Mouse (Mus musculus) lung, embryonic 14.5 days (tissue): ENCODE results near the gene 9230104L09Rik. TPM values are rescaled to one million over a fixed set of nuclear protein-coding genes. Genes with fewer than 3 reads are reported as not detected.
A peak's percentile ranks its signal among the peaks of the same experiment; 100 is the strongest.

Experiments
- ATAC-seq: fragments of 200-750 bp; cut with Nextera tagmentation; 2 replicates; pipeline ENCODE4 v1.8.0; 2017; ENCODE audit warnings: mild to moderate bottlenecking, moderate TSS enrichment, moderate library complexity; ENCODE audit not compliant: insufficient read depth
- DNase-seq: peaks from one replicate; pipeline ENCODE4 v3.0.0-alpha.2; 2015
- H3K27ac ChIP-seq: fragments of 300-500 bp; sonication (generic); 2 replicates; pipeline ENCODE4 v1.5.1; 2014; ENCODE audit warnings: low read depth, mild to moderate bottlenecking, moderate library complexity
- H3K27me3 ChIP-seq: fragments of 300-500 bp; sonication (generic); 2 replicates; pipeline ENCODE4 v1.6.1; 2014; ENCODE audit warnings: low read length, control low read depth; ENCODE audit not compliant: insufficient read depth
- H3K36me3 ChIP-seq: fragments of 300-500 bp; sonication (generic); 2 replicates; pipeline ENCODE4 v1.6.1; 2014; ENCODE audit warnings: control low read depth; ENCODE audit not compliant: insufficient read depth
- H3K4me1 ChIP-seq: fragments of 300-500 bp; sonication (generic); 2 replicates; pipeline ENCODE4 v1.6.1; 2014; ENCODE audit warnings: antibody characterized with exemption, control low read depth; ENCODE audit not compliant: insufficient read depth
- H3K4me2 ChIP-seq: fragments of 300-500 bp; sonication (generic); 2 replicates; pipeline ENCODE4 v1.6.1; 2014; ENCODE audit warnings: mild to moderate bottlenecking
- H3K4me3 ChIP-seq: fragments of 300-500 bp; sonication (generic); 2 replicates; pipeline ENCODE4 v1.5.1; 2014; ENCODE audit warnings: low read depth, low read length
- H3K9ac ChIP-seq: fragments of 300-500 bp; sonication (generic); 2 replicates; pipeline ENCODE4 v1.6.1; 2014
- H3K9me3 ChIP-seq: fragments of 300-500 bp; sonication (generic); 2 replicates; pipeline ENCODE4 v1.6.1; 2016; ENCODE audit warnings: low read depth, low read length, control low read depth
- CTCF ChIP-seq: IDR thresholded peaks from 2 replicates; pipeline ENCODE4 v1.5.1; 2016; ENCODE audit warnings: antibody characterized with exemption, low read depth
- WGBS: fragments of 180-500 bp; shearing (Covaris S2); extraction: QIAGEN DNeasy Blood & Tissue Kit; methylation state at CpG from one replicate; pipeline ENCODE4 v1.1.7; 2014; 5-methylcytosine and 5-hydroxymethylcytosine counted together
- polyA plus RNA-seq: library from polyadenylated mRNA; unstranded; fragments of >200 nt; fragmentation: Nextera tagmentation; extraction: Ambion mirVana; gene quantifications from 2 replicates; pipeline ENCODE4 v1.2.1, GENCODE M21; 2014

Gene 9230104L09Rik
- polyA plus RNA-seq, 1 experiment from 2014 or later: not detected

DNA sequence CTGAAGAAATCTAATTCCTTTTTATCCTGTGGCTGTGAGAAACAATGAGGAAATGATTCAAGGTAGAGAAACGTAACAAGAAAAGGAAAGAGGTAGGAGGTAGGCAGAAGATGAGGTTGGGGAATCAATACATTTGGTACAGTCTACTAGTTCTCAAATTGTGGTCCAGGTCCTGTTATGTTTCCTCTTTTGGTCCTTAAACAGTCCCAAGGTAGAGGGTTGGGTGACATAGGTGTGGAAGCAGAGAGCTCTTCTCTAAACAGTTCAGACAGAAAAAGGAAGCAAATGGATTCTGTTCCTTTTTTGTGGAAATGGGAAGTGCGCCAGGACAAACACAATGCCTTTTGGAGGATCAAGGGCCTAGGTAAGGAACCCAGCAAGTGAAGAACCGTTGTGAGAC is 24.0 kb upstream of the 9230104L09Rik start:
- H3K27ac ChIP-seq: no peak overlapping the region
- no peak for TF ChIP-seq CTCF
- H3K4me3 ChIP-seq: no peak overlapping the region
- ATAC-seq (no peak), DNase-seq (no peak)
- 69% methylated on average over 3 of the region's 3 CpGs for WGBS
- H3K9ac ChIP-seq: no peak overlapping the region
- H3K9me3 ChIP-seq: no peaks in the 10 kb centered on the region
- no peak overlapping the region for H3K4me2 ChIP-seq
- no peaks in the 10 kb centered on the region for H3K4me1 ChIP-seq
- H3K27me3 ChIP-seq: no peaks in the 10 kb centered on the region
- H3K36me3 ChIP-seq: no peaks in the 10 kb centered on the region

DNA sequence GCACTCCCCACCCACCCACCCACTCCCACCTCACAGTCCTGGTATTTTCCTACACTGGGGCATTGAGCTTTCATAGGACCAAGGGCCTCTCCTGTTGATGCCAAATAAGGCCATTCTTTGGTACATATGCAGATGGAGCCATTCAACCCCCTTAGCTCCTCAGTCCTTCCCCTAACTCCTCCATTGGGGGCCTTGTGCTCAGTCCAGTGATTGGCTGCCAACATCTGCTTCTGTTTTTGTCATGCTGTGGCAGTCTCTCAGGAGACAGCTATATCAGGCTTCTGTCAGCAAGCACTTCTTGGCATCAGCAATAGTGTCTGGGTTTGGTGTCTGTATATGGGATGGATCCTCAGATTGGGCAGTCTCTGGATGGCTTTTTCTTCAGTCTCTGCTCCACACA is 19.9 kb upstream of the 9230104L09Rik start:
- Histone ChIP-seq H3K4me1 (no peaks in the 10 kb centered on the region), H3K36me3 (no peaks in the 10 kb centered on the region), H3K27ac (no peak overlapping the region), H3K9me3 (no peaks in the 10 kb centered on the region), H3K4me2 (no peak overlapping the region), H3K9ac (no peak overlapping the region), H3K27me3 (no peaks in the 10 kb centered on the region), H3K4me3 (no peak overlapping the region)
- no peak for TF ChIP-seq CTCF
- ATAC-seq: peak; percentile 69; the same call in 1 of the 2 replicates
- DNase-seq: peak; percentile 19

DNA sequence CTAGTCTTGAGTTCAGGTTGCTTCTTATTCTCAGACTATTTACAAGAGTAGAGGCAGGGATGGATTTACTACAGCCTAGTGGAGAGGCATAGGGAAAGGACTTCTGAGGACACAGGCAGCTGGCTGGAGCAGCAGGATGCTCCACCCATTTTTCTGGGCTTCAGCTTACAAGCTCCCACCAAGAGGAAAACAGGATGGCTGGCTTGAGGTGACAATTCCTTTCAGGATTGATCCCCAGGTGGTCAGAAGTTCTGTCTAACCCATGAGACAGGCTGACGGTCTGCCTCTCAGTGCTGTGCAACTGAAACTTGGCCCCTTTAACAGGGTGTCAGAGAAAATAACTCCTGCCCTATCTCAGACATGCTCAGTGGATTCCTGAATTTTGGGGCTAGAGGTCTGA is 14.4 kb upstream of the 9230104L09Rik start:
- no peaks in the 10 kb centered on the region for H3K27me3 ChIP-seq
- H3K4me1 ChIP-seq: 0 out of 2 replicates have a peak, but pooled peaks cover 4% of the 10 kb centered on the region
- TF ChIP-seq CTCF: no peak
- H3K4me3 ChIP-seq: no peak overlapping the region
- 46% methylated on average over 1 of the region's 1 CpGs for WGBS
- no peak overlapping the region for H3K4me2 ChIP-seq
- H3K27ac ChIP-seq: no peak overlapping the region
- no peak for DNase-seq
- no peak for ATAC-seq
- no peaks in the 10 kb centered on the region for H3K9me3 ChIP-seq
- no peak overlapping the region for H3K9ac ChIP-seq
- no peaks in the 10 kb centered on the region for H3K36me3 ChIP-seq

DNA sequence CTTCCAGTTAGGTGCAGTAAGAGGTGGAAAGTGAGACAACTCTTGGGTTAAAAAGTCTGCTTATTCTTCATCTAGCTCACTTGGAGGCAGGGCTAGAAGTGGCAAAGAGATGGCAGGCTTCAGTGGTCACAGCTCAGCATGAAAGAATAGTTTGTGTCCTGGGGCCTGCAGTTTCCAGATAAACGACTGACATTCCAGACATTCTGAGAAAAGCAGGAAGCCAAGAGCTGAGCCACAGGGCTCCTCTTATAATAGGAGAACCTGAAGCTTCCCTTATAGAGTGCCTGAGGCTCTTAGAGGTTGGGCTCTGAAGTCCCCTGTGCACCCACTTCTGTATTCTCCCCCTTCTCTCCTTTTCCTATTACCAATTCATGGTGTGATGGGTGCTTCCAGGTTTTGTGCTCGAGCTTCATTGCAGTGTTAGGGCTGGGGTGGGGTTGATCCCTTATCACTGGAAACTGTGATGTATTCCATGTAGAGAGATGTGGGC is 13.8 kb upstream of the 9230104L09Rik start:
- H3K4me3 ChIP-seq: no peak overlapping the region
- WGBS: 6% methylated on average over 2 of the region's 2 CpGs
- H3K27me3 ChIP-seq: no peaks in the 10 kb centered on the region
- DNase-seq (peak; percentile 27), ATAC-seq (no peak)
- no peak overlapping the region for H3K9ac ChIP-seq
- no peak overlapping the region for H3K27ac ChIP-seq
- TF ChIP-seq CTCF: no peak
- no peak overlapping the region for H3K4me2 ChIP-seq
- H3K36me3 ChIP-seq: no peaks in the 10 kb centered on the region
- no peaks in the 10 kb centered on the region for H3K9me3 ChIP-seq
- H3K4me1 ChIP-seq: 0 out of 2 replicates have a peak, but pooled peaks cover 4% of the 10 kb centered on the region

DNA sequence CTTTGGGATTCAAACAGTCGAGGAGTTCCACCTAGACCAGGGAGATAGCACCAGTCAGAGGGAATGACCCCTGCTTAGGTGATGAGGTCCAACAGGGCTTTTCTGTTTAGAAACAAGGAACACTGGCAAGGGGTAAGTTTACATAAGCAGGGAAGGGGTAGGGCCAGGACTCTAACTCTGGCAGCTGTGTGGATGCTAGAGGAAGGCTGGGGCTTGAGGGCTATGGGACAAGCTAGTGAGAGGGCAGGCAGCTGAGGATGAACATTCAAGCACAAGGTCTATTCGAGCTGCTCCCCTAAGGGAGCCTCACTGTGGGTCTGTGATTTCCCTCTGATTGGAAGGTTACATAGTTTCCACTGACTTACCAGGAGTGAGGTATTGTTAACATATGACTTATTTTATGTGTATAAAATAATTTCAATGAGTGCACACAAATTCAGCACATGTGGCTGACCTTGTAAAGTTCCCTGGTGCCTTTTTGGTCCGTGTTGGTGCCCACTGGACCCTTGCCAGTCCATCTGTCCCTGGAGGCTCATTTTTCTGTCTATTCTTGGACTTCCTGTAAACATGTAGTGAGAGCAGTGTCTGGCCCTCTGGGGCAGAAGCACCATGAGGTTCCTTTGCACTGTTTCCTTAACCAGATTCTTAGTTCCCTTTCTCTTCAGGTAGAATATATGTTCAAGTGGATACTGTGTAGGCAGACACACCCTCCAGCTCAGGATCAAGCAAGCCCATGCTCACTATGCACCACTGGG is 12.4 kb upstream of the 9230104L09Rik start:
- DNase-seq: peak; percentile 54
- Histone ChIP-seq H3K4me1 (peaks cover 13% of the 10 kb centered on the region), H3K9me3 (no peaks in the 10 kb centered on the region), H3K9ac (no peak overlapping the region), H3K27ac (peak overlapping the region; percentile 54; the same call in 1 of the 2 replicates), H3K36me3 (peaks cover 5% of the 10 kb centered on the region), H3K27me3 (no peaks in the 10 kb centered on the region), H3K4me3 (no peak overlapping the region), H3K4me2 (no peak overlapping the region)
- ATAC-seq: no peak
- WGBS: 18% methylated on average over 3 of the region's 3 CpGs
- no peak for TF ChIP-seq CTCF

DNA sequence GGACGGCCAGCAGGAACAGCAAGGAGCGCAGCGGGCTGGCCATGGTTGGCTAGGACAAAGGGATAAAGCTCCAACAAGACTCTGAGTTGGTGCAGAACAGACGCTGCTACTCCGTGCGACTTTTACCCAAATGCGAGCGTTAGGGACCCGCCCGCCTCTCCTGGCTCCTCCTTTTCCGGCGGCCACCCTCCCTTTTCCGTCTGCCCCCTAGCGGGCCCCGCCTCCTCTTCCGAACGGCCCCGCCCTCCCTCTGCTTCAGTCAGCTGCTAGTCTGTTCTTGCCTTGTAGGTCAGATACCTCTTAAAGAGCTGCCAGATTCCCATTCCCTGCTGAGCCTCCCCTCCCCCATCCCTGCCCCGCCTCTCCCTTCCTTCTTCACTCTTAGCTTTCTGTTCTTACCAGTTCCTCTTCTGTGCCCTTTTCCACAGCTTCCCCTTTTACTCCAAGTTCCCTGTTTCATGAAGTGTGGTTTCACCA is 10.5 kb upstream of the 9230104L09Rik start, which contains the start of gene Cst3:
Cst3 (minus strand) TSS at position 358 of the 477 bp plus-strand sequence.
- Histone ChIP-seq H3K27ac (peak within 1 kb of the TSS; percentile 88), H3K9ac (peak within 1 kb of the TSS; percentile 73), H3K4me1 (peaks cover 13% of the 10 kb centered on the region), H3K36me3 (peaks cover 21% of the 10 kb centered on the region), H3K4me2 (peak within 1 kb of the TSS; percentile 65), H3K9me3 (no peaks in the 10 kb centered on the region), H3K4me3 (peak within 1 kb of the TSS; percentile 69), H3K27me3 (no peaks in the 10 kb centered on the region)
- WGBS: 0% methylated on average over 19 of the region's 19 CpGs
- peak; percentile 56 for TF ChIP-seq CTCF
- DNase-seq (peak; percentile 94), ATAC-seq (peak; percentile 96)

DNA sequence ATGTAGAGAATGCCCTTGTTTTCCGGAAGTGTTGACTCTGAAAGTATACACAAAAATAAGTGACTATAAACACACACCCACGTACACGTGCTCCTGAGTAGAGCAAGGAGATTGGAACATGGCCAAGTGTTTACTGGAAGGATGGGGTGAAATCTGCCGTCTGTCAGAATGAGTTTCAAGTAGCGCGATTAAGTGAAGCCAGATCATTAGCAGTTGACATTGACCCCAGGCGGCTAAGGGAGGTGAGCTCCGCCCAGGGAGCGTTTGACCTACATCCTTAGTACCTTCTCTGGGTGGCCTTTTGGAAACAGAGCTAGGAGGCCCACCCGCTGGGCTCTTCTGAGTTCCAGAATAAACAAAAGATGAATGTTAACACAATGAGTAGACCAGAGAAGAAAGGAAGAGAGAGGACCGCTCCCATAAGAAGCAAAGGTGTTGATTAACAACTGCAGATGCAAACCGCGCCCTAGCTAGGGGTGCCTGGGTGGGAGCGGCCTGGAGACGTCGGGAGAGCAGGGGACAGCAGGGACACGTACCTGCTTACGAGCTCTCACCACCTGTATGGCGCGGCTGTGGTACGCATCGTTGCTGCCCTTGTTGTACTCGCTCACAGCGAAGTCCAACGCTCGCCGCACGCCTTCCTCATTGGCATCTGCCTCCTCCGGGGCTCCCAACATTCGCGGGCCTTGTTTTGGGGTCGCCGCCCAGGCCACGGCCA is 9.9 kb upstream of the 9230104L09Rik start:
- DNase-seq (peak; percentile 74), ATAC-seq (peak; percentile 60)
- H3K4me2 ChIP-seq: peak overlapping the region; percentile 65
- H3K27ac ChIP-seq: peak overlapping the region; percentile 88
- H3K36me3 ChIP-seq: peaks cover 22% of the 10 kb centered on the region
- WGBS: under 1% methylated on average over 34 of the region's 34 CpGs
- H3K4me3 ChIP-seq: peak overlapping the region; percentile 69
- peak overlapping the region; percentile 73 for H3K9ac ChIP-seq
- no peak for TF ChIP-seq CTCF
- H3K27me3 ChIP-seq: no peaks in the 10 kb centered on the region
- peaks cover 13% of the 10 kb centered on the region for H3K4me1 ChIP-seq
- H3K9me3 ChIP-seq: no peaks in the 10 kb centered on the region
